Mouse (Mus musculus) ES-E14 (cell line): ENCODE measurements around the gene Fkbp14.

ENCODE experiments used
- CHD2 ChIP-seq: IDR thresholded peaks from 2 replicates; pipeline ENCODE4 v1.6.1; 2014; ENCODE audit warnings: mild to moderate bottlenecking, low read depth, low read length, inconsistent platforms
- HCFC1 ChIP-seq: IDR thresholded peaks from 2 replicates; pipeline ENCODE4 v1.6.1; 2012; ENCODE audit warnings: low read length, inconsistent platforms, borderline replicate concordance; ENCODE audit not compliant: insufficient read depth
- MAFK ChIP-seq: IDR thresholded peaks from 2 replicates; pipeline ENCODE4 v1.6.1; 2014; ENCODE audit warnings: mild to moderate bottlenecking, low read depth, low read length, inconsistent platforms; ENCODE audit not compliant: insufficient read depth
- ZC3H11A ChIP-seq: IDR thresholded peaks from 2 replicates; pipeline ENCODE4 v1.6.1; 2012; ENCODE audit warnings: low read depth, mild to moderate bottlenecking, inconsistent platforms, low read length, borderline replicate concordance
- ZNF384 ChIP-seq: IDR thresholded peaks from 2 replicates; pipeline ENCODE4 v1.6.1; 2012; ENCODE audit warnings: low read depth, low read length, inconsistent platforms

- TF ChIP-seq CHD2 (no peak), HCFC1 (no peak), MAFK (no peak), ZC3H11A (no peak), ZNF384 (no peak)
Measured at GRCm38 (mm10) chr6:54565665-54566545, 31.2 kb downstream of the Fkbp14 start, which contains the start of gene Scrn1.
